Mouse (Mus musculus): ENCODE measurements at regions not wholly inside any gene's neighbourhood (a gene's known extent, or its start where the extent isn't known, plus 50 kb on each side); places are given as distances from the start of the nearest gene placed in this dataset.
"Not testable (repeated sequence)": the region's sequence is repeated elsewhere in the genome, so short reads cannot be mapped to it uniquely, and the experiment has no call there.

GRCm38 (mm10) chr17:85872903-85873413 lies 184.9 kb upstream of the Six2 start:
- no peak overlapping the region for H3K4me3 ChIP-seq
- TF ChIP-seq CTCF (conservative IDR thresholded peaks at IDR 0.05) = no peak
- no peak for DNase-seq (ENCODE audit: low spot score in 2 of 2)
- no peak overlapping the region for H3K27ac ChIP-seq

- TF ChIP-seq CTCF (conservative IDR thresholded peaks at IDR 0.05) = no peak
- no peak overlapping the region for H3K27ac ChIP-seq
- DNase-seq (ENCODE audit: low spot score in 2 of 2) = no peak
- H3K4me3 ChIP-seq = no peak overlapping the region
Measured at GRCm38 (mm10) chr17:85870406-85870805, 182.3 kb upstream of the Six2 start.

- no peak for DNase-seq (ENCODE audit: low spot score in 2 of 2)
- Histone ChIP-seq H3K4me3 (no peak overlapping the region), H3K27ac (no peak overlapping the region)
- no peak for TF ChIP-seq CTCF (conservative IDR thresholded peaks at IDR 0.05)
Measured at GRCm38 (mm10) chr17:85869179-85869578, 181.1 kb upstream of the Six2 start.

GRCm38 (mm10) chr17:85867945-85868616 lies 180.0 kb upstream of the Six2 start:
- no peak for TF ChIP-seq CTCF (conservative IDR thresholded peaks at IDR 0.05)
- no peak overlapping the region for H3K4me3 ChIP-seq

GRCm38 (mm10) chr17:85866581-85866980 lies 178.5 kb upstream of the Six2 start:
- no peak for DNase-seq (ENCODE audit: low spot score in 2 of 2)
- no peak for TF ChIP-seq CTCF (conservative IDR thresholded peaks at IDR 0.05)
- H3K4me3 ChIP-seq = no peak overlapping the region

More at GRCm38 (mm10) chr17:85867945-85868616, 180.0 kb upstream of the Six2 start:
- H3K27ac ChIP-seq = no peak overlapping the region
- DNase-seq (ENCODE audit: low spot score in 2 of 2) = no peak

GRCm38 (mm10) chr17:85865940-85866339 lies 177.9 kb upstream of the Six2 start:
- no peak overlapping the region for H3K27ac ChIP-seq
- no peak overlapping the region for H3K4me3 ChIP-seq
- no peak for DNase-seq (ENCODE audit: low spot score in 2 of 2)
- no peak for TF ChIP-seq CTCF (conservative IDR thresholded peaks at IDR 0.05)

More at GRCm38 (mm10) chr17:85866581-85866980, 178.5 kb upstream of the Six2 start:
- no peak overlapping the region for H3K27ac ChIP-seq

GRCm38 (mm10) chr17:85861328-85861727 lies 173.3 kb upstream of the Six2 start:
- H3K4me3 ChIP-seq = no peak overlapping the region
- no peak for DNase-seq (ENCODE audit: low spot score in 2 of 2)
- no peak overlapping the region for H3K27ac ChIP-seq
- TF ChIP-seq CTCF (conservative IDR thresholded peaks at IDR 0.05) = no peak

- no peak overlapping the region for H3K4me3 ChIP-seq
- H3K27ac ChIP-seq = no peak overlapping the region
- TF ChIP-seq CTCF (conservative IDR thresholded peaks at IDR 0.05) = no peak
- DNase-seq (ENCODE audit: low spot score in 2 of 2) = no peak
Measured at GRCm38 (mm10) chr17:85860797-85861196, 172.7 kb upstream of the Six2 start.

GRCm38 (mm10) chr17:85859926-85860707 lies 172.0 kb upstream of the Six2 start:
- DNase-seq (ENCODE audit: low spot score in 2 of 2) = no peak
- TF ChIP-seq CTCF (conservative IDR thresholded peaks at IDR 0.05) = no peak
- Histone ChIP-seq H3K4me3 (no peak overlapping the region), H3K27ac (no peak overlapping the region)

GRCm38 (mm10) chr17:85858516-85858915 lies 170.4 kb upstream of the Six2 start:
- Histone ChIP-seq H3K27ac (no peak overlapping the region), H3K4me3 (no peak overlapping the region)
- no peak for TF ChIP-seq CTCF (conservative IDR thresholded peaks at IDR 0.05)
- no peak for DNase-seq (ENCODE audit: low spot score in 2 of 2)

GRCm38 (mm10) chr17:85857705-85858472 lies 169.8 kb upstream of the Six2 start:
- peak; percentile 36 to 38 for DNase-seq (ENCODE audit: low spot score in 2 of 2)
- Histone ChIP-seq H3K4me3 (peak overlapping the region; percentile 42), H3K27ac (no peak overlapping the region)
- no peak for TF ChIP-seq CTCF (conservative IDR thresholded peaks at IDR 0.05)

GRCm38 (mm10) chr17:85856894-85857293 lies 168.8 kb upstream of the Six2 start:
- not testable (repeated sequence) for DNase-seq (ENCODE audit: low spot score in 2 of 2); H3K27ac ChIP-seq; H3K4me3 ChIP-seq

- H3K4me3 ChIP-seq = no peak overlapping the region
- DNase-seq (ENCODE audit: low spot score in 2 of 2) = no peak
- H3K27ac ChIP-seq = no peak overlapping the region
- TF ChIP-seq CTCF (conservative IDR thresholded peaks at IDR 0.05) = no peak
Measured at GRCm38 (mm10) chr17:85853156-85853555, 165.1 kb upstream of the Six2 start.

Data from layer of hippocampus, adult 2 months (tissue).